Mouse (Mus musculus): Measurements from ENCODE around the gene Fam171a2.

DNA sequence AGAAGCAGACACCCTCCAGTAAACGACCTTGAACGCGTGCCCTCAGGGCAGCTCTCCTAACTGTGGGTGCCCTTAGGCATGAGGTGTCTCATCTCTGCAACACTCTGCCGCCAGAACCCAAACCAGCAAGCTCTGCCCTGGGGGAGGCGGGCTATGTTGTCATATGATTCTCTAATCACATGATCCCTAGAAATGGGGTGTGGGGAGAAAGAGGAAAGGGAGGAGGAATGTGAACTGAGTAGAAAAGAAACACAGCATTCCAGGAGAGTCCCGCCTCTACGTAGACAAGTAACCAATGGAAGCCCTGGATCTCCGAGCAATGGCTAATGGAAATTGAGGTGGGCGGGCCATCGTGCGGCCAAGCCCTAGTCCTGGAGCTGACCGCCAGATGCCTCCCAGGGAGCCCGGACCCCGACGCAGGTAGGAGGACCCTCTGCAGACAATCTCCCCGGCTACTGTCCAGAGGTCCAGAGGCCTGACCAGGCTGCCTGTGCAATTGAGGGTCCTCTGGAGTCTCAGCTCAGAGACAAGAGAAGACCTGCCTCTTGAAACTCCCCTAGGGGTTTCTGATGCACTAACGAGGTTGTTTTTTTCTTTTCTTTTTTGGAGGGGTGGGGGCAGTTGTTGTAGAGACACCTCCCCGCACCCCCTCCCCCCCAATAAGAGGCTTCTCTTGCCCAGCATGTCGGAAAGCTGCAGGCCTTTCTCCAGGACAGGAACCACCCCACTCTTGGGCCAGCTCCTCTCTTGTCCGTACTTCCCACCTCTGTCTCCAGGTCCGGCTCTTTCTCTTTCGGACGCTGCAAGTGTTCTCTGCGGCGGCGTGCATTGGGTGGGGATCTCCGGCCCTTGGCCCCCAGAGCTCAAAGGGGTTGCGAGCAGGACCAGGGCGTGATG lies 17.1 kb downstream of the Fam171a2 start, which contains the start of gene Grn:
- TF ChIP-seq CTCF (IDR thresholded peaks at IDR 0.05; ENCODE audit: extremely low read depth, insufficient read length, insufficient replicate concordance, low read depth, low read length) (no peak), POLR2A (IDR thresholded peaks at IDR 0.05; ENCODE audit: low read depth, low read length) (peak; percentile 31; the same call in 1 of the 2 replicates)

Measured in small intestine, adult 2 months (tissue).